Mouse (Mus musculus): ENCODE results near the gene Mef2d.
A peak's percentile ranks its signal among the peaks of the same experiment; 100 is the strongest.

The Mef2d gene

GRCm38 (mm10) chr3:88210918-88211317 is 68.7 kb downstream of the Mef2d start:
- peak in 1 of 2 experiments; percentile 17 for DNase-seq

GRCm38 (mm10) chr3:88212356-88212755 is 70.2 kb downstream of the Mef2d start:
- DNase-seq = peak in 1 of 2 experiments; percentile 16

GRCm38 (mm10) chr3:88213019-88213418 is 70.8 kb downstream of the Mef2d start:
- DNase-seq = peak in 1 of 2 experiments; percentile 21

- DNase-seq = peak; percentile 88
Observed at GRCm38 (mm10) chr3:88214197-88214938, 72.2 kb downstream of the Mef2d start.

GRCm38 (mm10) chr3:88214971-88215552 is 72.9 kb downstream of the Mef2d start:
- peak; percentile 50 to 68 for DNase-seq

- DNase-seq = peak; percentile 60 to 73
Observed at GRCm38 (mm10) chr3:88215553-88216004, 73.4 kb downstream of the Mef2d start.

GRCm38 (mm10) chr3:88216116-88216515 is 73.9 kb downstream of the Mef2d start:
- DNase-seq = peak in 1 of 2 experiments; percentile 52

- peak; percentile 78 to 88 for DNase-seq
Observed at GRCm38 (mm10) chr3:88216534-88217326, 74.6 kb downstream of the Mef2d start.

GRCm38 (mm10) chr3:88217679-88218078 is 75.5 kb downstream of the Mef2d start:
- no peak for DNase-seq

- no peak for DNase-seq
Observed at GRCm38 (mm10) chr3:88219940-88220339, 77.8 kb downstream of the Mef2d start.

- DNase-seq = no peak
Observed at GRCm38 (mm10) chr3:88220842-88221241, 78.7 kb downstream of the Mef2d start.
